Mouse (Mus musculus): Measurements from ENCODE around the gene Sdhaf3.
A peak's percentile ranks its signal among the peaks of the same experiment; 100 is the strongest.
"Not testable (repeated sequence)": the region's sequence is repeated elsewhere in the genome, so short reads cannot be mapped to it uniquely, and the experiment has no call there.

Sdhaf3 gene

DNA sequence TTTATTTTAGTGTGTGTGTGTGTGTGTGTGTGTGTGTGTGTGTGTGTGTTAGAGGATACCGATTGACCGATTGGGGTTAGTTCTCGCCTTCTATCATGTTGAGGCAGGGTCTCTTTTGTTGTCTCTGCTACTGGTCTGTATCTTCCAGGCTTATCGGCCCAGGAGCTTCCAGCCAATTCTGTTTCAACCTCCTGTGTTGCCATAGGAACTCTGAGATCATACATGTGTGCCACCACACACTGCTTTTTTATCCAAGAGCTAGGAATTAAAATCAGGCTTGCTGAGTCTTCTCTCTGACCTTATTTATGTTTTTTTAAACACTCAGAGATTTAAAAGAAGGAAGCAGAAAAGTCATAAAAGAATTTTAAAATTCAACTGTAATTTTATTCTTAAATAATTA is 24.3 kb upstream of the Sdhaf3 start:
- Histone ChIP-seq H3K9me3 (ENCODE audit: low read length) (peaks cover 9% of the 10 kb centered on the region; the same call in 1 of the 2 replicates), H3K4me1 (replicated peaks; ENCODE audit: low read depth, low read length) (no peaks in the 10 kb centered on the region), H3K27me3 (ENCODE audit: insufficient read depth, low read length) (no peaks in the 10 kb centered on the region), H3K4me3 (replicated peaks; ENCODE audit: low read length) (no peak overlapping the region), H3K36me3 (ENCODE audit: insufficient read depth, low read length) (no peaks in the 10 kb centered on the region)
- TF ChIP-seq POU5F1 (IDR thresholded peaks at IDR 0.05; ENCODE audit: borderline replicate concordance, low read length), result no peak
- TF ChIP-seq CTCF (conservative IDR thresholded peaks at IDR 0.05; ENCODE audit: low read length), result no peak
- no peak for TF ChIP-seq NANOG (IDR thresholded peaks at IDR 0.05; ENCODE audit: borderline replicate concordance, low read length)

DNA sequence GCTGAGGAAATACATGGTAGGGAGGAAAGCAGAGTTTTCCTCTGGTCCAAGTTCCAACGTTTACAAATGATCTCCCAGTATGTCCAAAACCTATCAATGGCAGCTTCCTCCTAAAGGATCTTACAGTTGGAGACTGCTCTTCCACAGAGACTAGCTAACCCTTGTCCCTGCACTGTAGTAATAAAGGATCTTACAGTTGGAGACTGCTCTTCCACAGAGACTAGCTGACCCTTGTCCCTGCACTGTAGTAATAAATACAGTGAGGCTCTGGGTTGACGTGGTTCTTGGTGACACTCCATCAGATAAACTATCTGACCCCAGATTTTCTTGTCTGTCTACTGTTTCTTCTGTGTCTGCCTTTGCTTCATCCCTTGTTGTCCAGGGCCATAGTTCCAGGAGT is 15.0 kb upstream of the Sdhaf3 start:
- no peaks in the 10 kb centered on the region for H3K36me3 ChIP-seq (ENCODE audit: insufficient read depth, low read length)
- TF ChIP-seq POU5F1 (IDR thresholded peaks at IDR 0.05; ENCODE audit: borderline replicate concordance, low read length) (no peak), CTCF (conservative IDR thresholded peaks at IDR 0.05; ENCODE audit: low read length) (no peak), NANOG (IDR thresholded peaks at IDR 0.05; ENCODE audit: borderline replicate concordance, low read length) (no peak)

DNA sequence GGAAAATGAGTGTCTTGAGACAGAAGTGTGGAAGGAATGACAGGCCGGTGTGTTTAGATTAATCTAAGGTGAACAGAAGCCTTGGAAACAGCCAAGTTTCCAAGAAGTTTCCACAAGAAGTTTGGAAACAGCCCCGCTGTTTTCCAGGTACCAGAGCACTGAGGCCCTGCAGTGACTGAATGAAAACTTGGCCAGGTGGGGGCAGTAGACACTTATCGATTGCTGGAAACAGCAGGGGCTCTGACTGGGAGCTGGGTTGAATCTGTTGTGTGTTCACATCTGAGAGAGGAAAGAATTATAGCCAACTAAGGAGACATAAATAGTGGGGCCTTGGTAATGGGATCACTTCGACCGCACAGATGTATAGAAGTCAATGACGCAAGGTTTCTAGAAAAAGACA is 13.0 kb upstream of the Sdhaf3 start:
- Histone ChIP-seq H3K4me1 (replicated peaks; ENCODE audit: low read depth, low read length) (no peaks in the 10 kb centered on the region), H3K4me3 (replicated peaks; ENCODE audit: low read length) (no peak overlapping the region), H3K9me3 (ENCODE audit: low read length) (no peaks in the 10 kb centered on the region), H3K27me3 (ENCODE audit: insufficient read depth, low read length) (no peaks in the 10 kb centered on the region), H3K36me3 (ENCODE audit: insufficient read depth, low read length) (no peaks in the 10 kb centered on the region)
- TF ChIP-seq POU5F1 (IDR thresholded peaks at IDR 0.05; ENCODE audit: borderline replicate concordance, low read length) (no peak), CTCF (conservative IDR thresholded peaks at IDR 0.05; ENCODE audit: low read length) (peak; percentile 45)

More for the DNA sequence above, 15.0 kb upstream of the Sdhaf3 start:
- no peaks in the 10 kb centered on the region for H3K9me3 ChIP-seq (ENCODE audit: low read length)
- H3K4me1 ChIP-seq (replicated peaks; ENCODE audit: low read depth, low read length), result no peaks in the 10 kb centered on the region
- no peak overlapping the region for H3K4me3 ChIP-seq (replicated peaks; ENCODE audit: low read length)
- H3K27me3 ChIP-seq (ENCODE audit: insufficient read depth, low read length), result no peaks in the 10 kb centered on the region

DNA sequence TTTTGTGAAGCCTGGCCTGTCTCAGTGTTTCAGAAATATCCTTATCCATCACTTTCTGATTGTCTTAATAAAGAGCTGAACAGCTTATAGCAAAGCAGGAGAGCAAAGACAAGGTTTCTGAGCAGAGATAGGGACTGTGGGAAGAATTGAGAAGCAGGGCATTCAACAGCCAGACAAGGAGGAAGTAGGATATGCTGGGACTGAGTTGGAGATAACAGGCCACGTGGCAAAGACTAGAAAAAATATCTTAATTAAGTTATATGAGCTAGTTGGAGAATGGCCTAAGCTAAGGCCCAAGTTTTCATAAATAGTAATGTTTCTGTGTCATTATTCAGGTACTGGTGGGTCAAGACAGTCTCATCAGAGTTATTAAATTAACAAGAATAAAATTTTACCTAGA is 8.2 kb upstream of the Sdhaf3 start:
- Histone ChIP-seq H3K4me1 (replicated peaks; ENCODE audit: low read depth, low read length) (no peaks in the 10 kb centered on the region), H3K27me3 (ENCODE audit: insufficient read depth, low read length) (no peaks in the 10 kb centered on the region), H3K36me3 (ENCODE audit: insufficient read depth, low read length) (no peaks in the 10 kb centered on the region), H3K4me3 (replicated peaks; ENCODE audit: low read length) (no peak overlapping the region), H3K9me3 (ENCODE audit: low read length) (no peaks in the 10 kb centered on the region)
- TF ChIP-seq NANOG (IDR thresholded peaks at IDR 0.05; ENCODE audit: borderline replicate concordance, low read length) (no peak), POU5F1 (IDR thresholded peaks at IDR 0.05; ENCODE audit: borderline replicate concordance, low read length) (no peak), CTCF (conservative IDR thresholded peaks at IDR 0.05; ENCODE audit: low read length) (no peak)

DNA sequence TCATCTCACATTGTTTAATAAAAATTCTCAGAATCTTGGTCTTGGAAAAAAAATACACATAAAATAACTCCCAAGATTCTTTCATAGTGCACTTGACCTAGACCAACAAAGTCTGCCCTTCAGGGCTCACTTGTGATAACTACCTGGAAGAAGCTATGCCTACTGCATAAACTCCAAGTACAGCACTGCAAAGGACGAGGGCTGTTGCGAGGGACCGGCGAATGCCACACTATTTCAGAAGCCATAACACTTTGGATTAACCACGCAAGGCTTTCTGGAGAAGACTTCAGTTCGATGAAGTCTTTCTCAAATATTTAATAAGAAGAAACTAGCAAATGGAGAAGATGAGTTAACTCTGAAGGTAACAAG is 425 bp upstream of the Sdhaf3 start:
- peaks cover 5% of the 10 kb centered on the region; the same call in 1 of the 2 replicates for H3K4me1 ChIP-seq (replicated peaks; ENCODE audit: low read depth, low read length)
- H3K27me3 ChIP-seq (ENCODE audit: insufficient read depth, low read length), result no peaks in the 10 kb centered on the region
- H3K4me3 ChIP-seq (replicated peaks; ENCODE audit: low read length), result peak overlapping the region; percentile 86
- H3K36me3 ChIP-seq (ENCODE audit: insufficient read depth, low read length), result no peaks in the 10 kb centered on the region
- H3K9me3 ChIP-seq (ENCODE audit: low read length), result peaks cover 6% of the 10 kb centered on the region; the same call in 1 of the 2 replicates
- TF ChIP-seq POU5F1 (IDR thresholded peaks at IDR 0.05; ENCODE audit: borderline replicate concordance, low read length) (no peak), CTCF (conservative IDR thresholded peaks at IDR 0.05; ENCODE audit: low read length) (no peak), NANOG (IDR thresholded peaks at IDR 0.05; ENCODE audit: borderline replicate concordance, low read length) (no peak)

DNA sequence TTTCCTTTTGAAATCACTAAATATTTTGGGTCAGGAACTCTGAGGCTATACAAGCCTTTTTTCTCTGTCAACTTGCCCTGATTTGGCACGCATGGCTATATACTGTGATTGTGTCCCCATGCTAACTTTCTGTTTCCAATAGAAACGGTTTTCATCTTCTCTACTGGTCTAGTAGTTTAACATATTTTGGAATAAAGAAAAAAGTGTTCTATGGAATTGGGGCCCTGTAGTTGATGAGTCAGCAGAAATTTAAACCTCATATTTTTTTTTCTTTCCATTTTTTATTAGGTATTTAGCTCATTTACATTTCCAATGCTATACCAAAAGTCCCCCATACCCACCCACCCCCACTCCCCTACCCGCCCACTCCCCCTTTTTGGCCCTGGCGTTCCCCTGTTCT is 3.4 kb downstream of the Sdhaf3 start:
- not testable (repeated sequence) for H3K27me3 ChIP-seq (ENCODE audit: insufficient read depth, low read length); H3K9me3 ChIP-seq (ENCODE audit: low read length); H3K4me1 ChIP-seq (replicated peaks; ENCODE audit: low read depth, low read length); H3K36me3 ChIP-seq (ENCODE audit: insufficient read depth, low read length); H3K4me3 ChIP-seq (replicated peaks; ENCODE audit: low read length)

DNA sequence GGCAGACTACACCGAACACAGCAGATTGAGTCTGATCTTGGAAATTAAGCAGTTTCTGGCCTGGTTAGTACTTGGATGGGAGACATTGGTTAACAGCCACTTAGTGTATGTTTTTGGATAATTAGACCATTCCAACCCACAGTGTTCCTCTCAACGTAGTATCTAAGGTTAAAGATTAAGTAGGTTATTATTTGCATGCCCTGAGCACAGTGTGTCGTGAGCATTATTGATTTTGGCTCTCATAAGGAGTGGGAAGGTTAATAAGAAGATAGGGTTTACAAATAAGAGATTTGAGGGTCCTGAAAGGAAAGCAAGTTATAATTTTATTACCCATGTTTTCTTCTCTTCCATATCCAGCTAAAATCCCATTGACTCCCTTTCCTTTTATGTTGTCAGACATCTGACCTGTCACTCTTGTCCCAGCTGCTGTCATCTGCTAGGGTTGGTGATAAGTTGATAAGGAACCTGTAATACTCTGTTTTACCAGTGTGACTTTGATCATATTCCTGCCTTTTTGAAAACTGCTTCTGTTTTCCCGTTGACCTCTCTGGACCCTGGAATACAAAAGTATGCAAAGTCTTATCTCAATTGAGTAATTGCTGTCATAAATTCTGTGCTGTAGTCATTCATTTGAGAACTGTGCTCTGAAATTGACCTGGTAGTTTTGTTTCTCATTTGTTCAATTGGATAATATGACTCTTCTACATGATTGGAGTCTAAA is 41.6 kb downstream of the Sdhaf3 start:
- Histone ChIP-seq H3K9me3 (ENCODE audit: low read length) (no peaks in the 10 kb centered on the region), H3K36me3 (ENCODE audit: insufficient read depth, low read length) (no peaks in the 10 kb centered on the region), H3K27me3 (ENCODE audit: insufficient read depth, low read length) (no peaks in the 10 kb centered on the region), H3K4me3 (replicated peaks; ENCODE audit: low read length) (no peak overlapping the region), H3K4me1 (replicated peaks; ENCODE audit: low read depth, low read length) (no peaks in the 10 kb centered on the region)
- TF ChIP-seq NANOG (IDR thresholded peaks at IDR 0.05; ENCODE audit: borderline replicate concordance, low read length) (no peak), CTCF (conservative IDR thresholded peaks at IDR 0.05; ENCODE audit: low read length) (no peak)

DNA sequence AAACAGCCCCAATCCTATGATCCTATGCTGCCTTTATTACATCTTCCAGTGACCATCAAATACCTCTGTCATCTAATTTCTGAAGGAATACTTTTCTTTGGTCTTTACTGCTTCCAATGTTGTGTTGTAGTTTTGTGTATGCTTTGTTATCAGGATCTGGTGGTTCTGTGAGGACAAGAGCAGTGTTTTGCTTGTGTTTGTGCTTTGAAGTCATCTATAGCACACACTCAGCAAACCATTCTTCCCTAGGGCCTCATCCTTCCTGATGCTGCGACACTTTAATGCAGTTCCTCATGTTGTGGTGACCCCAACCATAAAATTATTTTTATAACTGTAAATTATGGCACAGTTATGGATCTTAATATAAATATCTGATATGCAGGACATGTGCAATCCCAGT is 42.2 kb downstream of the Sdhaf3 start:
- no peaks in the 10 kb centered on the region for H3K27me3 ChIP-seq (ENCODE audit: insufficient read depth, low read length)
- no peak overlapping the region for H3K4me3 ChIP-seq (replicated peaks; ENCODE audit: low read length)
- H3K4me1 ChIP-seq (replicated peaks; ENCODE audit: low read depth, low read length), result no peaks in the 10 kb centered on the region
- no peaks in the 10 kb centered on the region for H3K36me3 ChIP-seq (ENCODE audit: insufficient read depth, low read length)
- no peaks in the 10 kb centered on the region for H3K9me3 ChIP-seq (ENCODE audit: low read length)
- no peak for TF ChIP-seq CTCF (conservative IDR thresholded peaks at IDR 0.05; ENCODE audit: low read length)
- no peak for TF ChIP-seq NANOG (IDR thresholded peaks at IDR 0.05; ENCODE audit: borderline replicate concordance, low read length)
- no peak for TF ChIP-seq POU5F1 (IDR thresholded peaks at IDR 0.05; ENCODE audit: borderline replicate concordance, low read length)

DNA sequence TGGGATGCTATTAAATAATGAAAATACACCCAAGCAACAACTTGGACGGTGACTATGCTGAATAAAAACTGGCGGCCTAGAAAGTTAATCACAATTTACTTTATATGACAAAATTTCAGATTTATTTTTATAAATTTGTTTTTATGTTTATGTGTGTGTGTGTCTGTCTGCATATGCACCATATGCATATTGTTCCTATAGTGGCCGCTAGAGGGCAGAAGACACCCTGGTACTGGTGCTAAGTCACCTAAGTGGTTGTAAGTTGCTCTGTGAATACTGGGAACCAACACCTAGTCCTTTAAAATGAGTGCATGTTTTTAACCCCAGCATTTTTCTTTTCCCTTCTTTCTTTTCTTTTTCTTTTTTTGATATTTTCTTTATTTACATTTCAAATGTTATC is 43.2 kb downstream of the Sdhaf3 start:
- H3K4me1 ChIP-seq (replicated peaks; ENCODE audit: low read depth, low read length), result no peaks in the 10 kb centered on the region
- no peaks in the 10 kb centered on the region for H3K27me3 ChIP-seq (ENCODE audit: insufficient read depth, low read length)
- no peak overlapping the region for H3K4me3 ChIP-seq (replicated peaks; ENCODE audit: low read length)
- H3K36me3 ChIP-seq (ENCODE audit: insufficient read depth, low read length), result no peaks in the 10 kb centered on the region
- no peaks in the 10 kb centered on the region for H3K9me3 ChIP-seq (ENCODE audit: low read length)
- TF ChIP-seq NANOG (IDR thresholded peaks at IDR 0.05; ENCODE audit: borderline replicate concordance, low read length) (no peak), CTCF (conservative IDR thresholded peaks at IDR 0.05; ENCODE audit: low read length) (peak; percentile 59), POU5F1 (IDR thresholded peaks at IDR 0.05; ENCODE audit: borderline replicate concordance, low read length) (no peak)

Measured in E14TG2a.4 (cell line).